ENCODE assay signal across 22 mouse cellular contexts in the genomic region with DNA sequence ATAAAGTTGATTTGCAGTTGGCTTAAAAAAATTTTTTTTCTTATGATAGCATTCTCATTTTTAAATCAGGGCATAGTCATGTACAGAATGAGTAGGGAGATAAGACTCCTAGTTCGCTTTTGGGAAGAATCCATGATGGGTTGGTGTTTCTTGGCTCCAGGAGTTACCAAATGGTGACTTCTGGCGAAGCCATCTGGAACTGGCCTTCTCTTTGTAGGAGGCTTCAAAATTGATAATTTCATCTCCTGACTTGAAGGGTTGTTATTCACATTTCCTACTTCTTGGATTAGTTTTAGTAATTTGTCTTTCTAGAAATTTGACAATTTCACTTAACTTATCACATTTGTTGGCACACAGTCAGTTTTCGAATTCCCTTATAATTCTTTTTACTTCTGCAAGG.
DNase-seq lines count a peak whose midpoint lies in the region; ATAC-seq and TF ChIP-seq lines count a peak whose summit lies in the region.
"Had no signal": no experiment of that assay in that cellular context is flagged by ENCODE, and none has a peak within 500 bp of the region (broad histone marks: within the 10 kb centered on the region; RNA-seq: fewer than 3 reads in every experiment).

No protein-coding gene starts in this region.

- H3K27me3 ChIP-seq in hindbrain, postnatal 0 days (ENCODE audit: insufficient read depth, low read length), result no peaks in the 10 kb centered on the region
- no peaks in the 10 kb centered on the region for H3K27me3 ChIP-seq in kidney, embryonic 16.5 days (ENCODE audit: insufficient read depth, low read length)
- H3K27me3 ChIP-seq: embryonic facial prominence, embryonic 12.5 days; hindbrain, embryonic 15.5 days; limb, embryonic 15.5 days; liver, embryonic 15.5 days had no signal

- H3K4me1 ChIP-seq in hindbrain, postnatal 0 days (ENCODE audit: insufficient read depth, low read length), result no peaks in the 10 kb centered on the region
- H3K4me1 ChIP-seq in kidney, embryonic 16.5 days (ENCODE audit: insufficient read depth, low read length), result no peaks in the 10 kb centered on the region
- H3K4me1 ChIP-seq: embryonic facial prominence, embryonic 12.5 days; hindbrain, embryonic 15.5 days; limb, embryonic 15.5 days; liver, embryonic 15.5 days had no signal

- no peak for ATAC-seq in cerebellum, adult (ENCODE audit: insufficient number of reproducible peaks, low FRiP score, low TSS enrichment)
- no peak for ATAC-seq in hindbrain, postnatal 0 days
- ATAC-seq in kidney, embryonic 16.5 days (ENCODE audit: low FRiP score, low TSS enrichment), result no peak
- ATAC-seq: activated CD4-positive, CD25-positive, alpha-beta regulatory T cell, adult 4 months; intestine, embryonic 16.5 days had no signal

- no peak overlapping the region for H3K4me3 ChIP-seq in hindbrain, postnatal 0 days (ENCODE audit: low read length)
- no peak overlapping the region for H3K4me3 ChIP-seq in kidney, embryonic 16.5 days (ENCODE audit: low read length)
- H3K4me3 ChIP-seq: embryonic facial prominence, embryonic 12.5 days; erythroblast, embryonic 14.5 days; gastrocnemius, adult 2 months; hindbrain, embryonic 15.5 days; limb, embryonic 15.5 days; liver, embryonic 15.5 days had no signal

- no peak overlapping the region for H3K9ac ChIP-seq in hindbrain, postnatal 0 days (replicated peaks; ENCODE audit: low read length)
- H3K9ac ChIP-seq in kidney, embryonic 16.5 days (replicated peaks; ENCODE audit: low read length), result no peak overlapping the region
- H3K9ac ChIP-seq: embryonic facial prominence, embryonic 12.5 days; hindbrain, embryonic 15.5 days; limb, embryonic 15.5 days; liver, embryonic 15.5 days had no signal

- peaks cover 8% of the 10 kb centered on the region; the same call in 1 of the 2 replicates for H3K9me3 ChIP-seq in hindbrain, postnatal 0 days (ENCODE audit: low read length)
- H3K9me3 ChIP-seq in kidney, embryonic 16.5 days (ENCODE audit: low read length), result no peaks in the 10 kb centered on the region
- H3K9me3 ChIP-seq: limb, embryonic 15.5 days; liver, embryonic 15.5 days had no signal

- no peak overlapping the region for H3K4me2 ChIP-seq in hindbrain, postnatal 0 days (ENCODE audit: low read depth, low read length)
- no peak overlapping the region for H3K4me2 ChIP-seq in kidney, embryonic 16.5 days (replicated peaks; ENCODE audit: low read depth, low read length)
- H3K4me2 ChIP-seq: embryonic facial prominence, embryonic 12.5 days; hindbrain, embryonic 15.5 days; limb, embryonic 15.5 days; liver, embryonic 15.5 days; midbrain, embryonic 11.5 days had no signal

- no peak for TF ChIP-seq CTCF in hindbrain, postnatal 0 days (IDR thresholded peaks at IDR 0.05; ENCODE audit: low read depth)

- no peak overlapping the region for H3K27ac ChIP-seq in hindbrain, postnatal 0 days
- H3K27ac ChIP-seq in kidney, embryonic 16.5 days (ENCODE audit: low read length), result no peak overlapping the region
- H3K27ac ChIP-seq: embryonic facial prominence, embryonic 12.5 days; gastrocnemius, adult 2 months; hindbrain, embryonic 15.5 days; limb, embryonic 15.5 days; liver, embryonic 15.5 days had no signal

- no peaks in the 10 kb centered on the region for H3K36me3 ChIP-seq in hindbrain, postnatal 0 days (ENCODE audit: insufficient read depth, low read length)
- H3K36me3 ChIP-seq in kidney, embryonic 16.5 days (ENCODE audit: insufficient read depth, low read length), result no peaks in the 10 kb centered on the region
- H3K36me3 ChIP-seq: embryonic facial prominence, embryonic 12.5 days; G1E; hindbrain, embryonic 15.5 days; limb, embryonic 15.5 days; liver, embryonic 15.5 days had no signal

- whole genome bisulfite sequencing in hindbrain, postnatal 0 days, result 85% methylated on average over 3 of the region's 3 CpGs
- WGBS in kidney, embryonic 16.5 days, result 84% methylated on average over 3 of the region's 3 CpGs

- peak; percentile 3 for DNase-seq in cerebellum, adult 8-10 months
- peak; percentile 52 for DNase-seq in layer of hippocampus, adult 11-12 months (ENCODE audit: low spot score)
- no peak for DNase-seq in layer of hippocampus, postnatal 10 days (ENCODE audit: low spot score in 2 of 2)
- peak; percentile 5 for DNase-seq in cerebellum, adult 9-11 months
- peak; percentile 52 for DNase-seq in layer of hippocampus, adult 9-11 months
- DNase-seq in hindbrain, postnatal 0 days (ENCODE audit: low spot score), result no peak
- DNase-seq: adrenal gland, postnatal 14 days; gastrocnemius, adult 2 months; heart, adult 18-20 months; heart, postnatal 36 days; right cerebral cortex, postnatal 4 days had no signal

Comparison
In these comparisons a context has a peak if more than half of its experiments do, and no peak if none do; other contexts are left out.
1. DNase-seq: peak in cerebellum, adult 8-10 months (single experiment), layer of hippocampus, adult 11-12 months (single experiment), cerebellum, adult 9-11 months (single experiment) and layer of hippocampus, adult 9-11 months (single experiment); none in layer of hippocampus, postnatal 10 days (0 of 2) and hindbrain, postnatal 0 days (single experiment).